Mouse (Mus musculus): ENCODE measurements around the gene Hmga1b. TPM values are rescaled to one million over a fixed set of nuclear protein-coding genes. Genes with fewer than 3 reads are reported as not detected.
A peak's percentile ranks its signal among the peaks of the same experiment; 100 is the strongest.
"Not testable (repeated sequence)": the region's sequence is repeated elsewhere in the genome, so short reads cannot be mapped to it uniquely, and the experiment has no call there.

Gene Hmga1b
- total RNA-seq, 2 experiments from 2014 or later = 21.2 to 40.2 TPM

DNA sequence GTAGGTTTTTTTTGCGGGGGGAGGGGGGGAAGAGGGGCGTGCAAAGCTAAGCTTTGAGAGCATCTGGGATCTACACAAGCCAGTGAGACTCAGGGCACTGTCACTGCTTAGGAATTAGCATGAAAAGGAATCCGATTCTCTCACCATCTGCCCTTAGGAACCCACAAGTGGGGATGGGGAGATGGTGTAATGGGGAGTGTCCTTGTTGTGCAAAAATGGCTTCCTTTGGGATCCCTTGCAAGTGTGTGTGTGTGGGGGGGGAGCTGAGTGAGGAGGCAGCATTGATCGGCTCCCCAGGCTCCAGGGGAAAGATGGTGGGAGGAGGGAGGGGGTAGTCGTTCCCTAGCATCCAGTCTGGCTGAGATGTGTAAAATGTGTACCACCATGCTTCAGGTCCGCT is 14.5 kb downstream of the Hmga1b start:
- intact Hi-C loops (cut with DNase I) = loop anchor here (5.0 kb wide), 2 partner anchors 120 to 290 kb away; no protein-coding TSS in a partner anchor
- no peak for DNase-seq (ENCODE audit: low spot score)

GRCm38 (mm10) chr11:120779876-120780275 is 17.3 kb downstream of the Hmga1b start:
- intact Hi-C loops (cut with DNase I) = loop anchor here (5.0 kb wide), 2 partner anchors 123 to 293 kb away; no protein-coding TSS in a partner anchor

DNA sequence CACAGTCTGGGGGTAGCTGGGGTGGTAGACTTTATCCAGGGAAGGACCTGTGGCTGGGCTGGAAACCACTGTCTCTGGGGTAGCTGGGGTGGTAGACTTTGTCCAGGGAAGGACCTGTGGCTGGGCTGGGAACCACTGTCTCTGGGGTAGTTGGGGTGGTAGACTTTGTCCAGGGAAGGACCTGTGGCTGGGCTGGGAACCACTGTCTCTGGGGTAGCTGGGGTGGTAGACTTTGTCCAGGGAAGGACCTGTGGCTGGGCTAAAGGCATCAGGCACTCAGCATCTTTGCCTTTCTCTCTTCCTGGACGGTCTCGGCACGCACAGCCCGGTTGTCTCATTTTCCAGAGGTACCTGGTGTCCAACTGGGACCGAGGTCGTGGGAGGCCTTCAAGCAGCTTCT is 18.8 kb downstream of the Hmga1b start:
- intact Hi-C loops (cut with DNase I) = not testable (repeated sequence)

More at GRCm38 (mm10) chr11:120779876-120780275, 17.3 kb downstream of the Hmga1b start:
- no peak for DNase-seq (ENCODE audit: low spot score)

DNA sequence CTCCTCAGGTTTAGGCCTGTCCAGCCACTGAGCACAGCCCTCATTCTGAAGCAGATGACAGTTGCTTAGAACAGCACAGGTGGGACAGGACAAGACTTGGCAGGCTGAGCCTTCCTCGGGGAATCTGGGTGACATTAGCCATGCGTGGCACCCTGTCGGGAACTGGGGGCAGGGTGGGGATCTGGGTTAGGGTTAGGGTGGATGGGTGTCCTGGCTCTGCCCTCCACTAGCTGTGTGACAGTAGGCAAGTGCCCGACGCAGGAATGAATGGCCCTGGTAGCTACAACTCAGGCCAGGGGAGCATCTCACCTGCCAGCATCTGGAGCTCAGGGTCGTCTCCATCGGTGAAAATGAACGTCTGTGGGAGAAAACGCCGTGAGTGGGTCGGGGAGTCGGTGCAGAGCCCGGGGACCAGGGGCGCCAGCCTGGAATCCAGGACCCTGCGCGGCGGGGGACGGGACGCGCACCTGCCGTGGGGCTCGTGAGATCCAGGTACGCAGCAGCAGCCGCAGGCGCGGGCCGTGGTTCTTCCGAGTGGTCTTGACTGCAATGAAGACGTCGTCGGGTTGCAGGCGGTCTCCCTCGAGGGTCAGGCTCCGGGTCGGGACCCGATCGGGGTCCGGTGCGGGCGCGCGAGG is 21.0 kb downstream of the Hmga1b start:
- intact Hi-C loops (cut with DNase I) = loop anchor here (1.0 kb wide), 1 partner anchor 13 kb away; the partner anchor contains the start of gene Dus1l
- no peak for DNase-seq (ENCODE audit: low spot score)

More for the DNA sequence above, 18.8 kb downstream of the Hmga1b start:
- not testable (repeated sequence) for DNase-seq (ENCODE audit: low spot score)

DNA sequence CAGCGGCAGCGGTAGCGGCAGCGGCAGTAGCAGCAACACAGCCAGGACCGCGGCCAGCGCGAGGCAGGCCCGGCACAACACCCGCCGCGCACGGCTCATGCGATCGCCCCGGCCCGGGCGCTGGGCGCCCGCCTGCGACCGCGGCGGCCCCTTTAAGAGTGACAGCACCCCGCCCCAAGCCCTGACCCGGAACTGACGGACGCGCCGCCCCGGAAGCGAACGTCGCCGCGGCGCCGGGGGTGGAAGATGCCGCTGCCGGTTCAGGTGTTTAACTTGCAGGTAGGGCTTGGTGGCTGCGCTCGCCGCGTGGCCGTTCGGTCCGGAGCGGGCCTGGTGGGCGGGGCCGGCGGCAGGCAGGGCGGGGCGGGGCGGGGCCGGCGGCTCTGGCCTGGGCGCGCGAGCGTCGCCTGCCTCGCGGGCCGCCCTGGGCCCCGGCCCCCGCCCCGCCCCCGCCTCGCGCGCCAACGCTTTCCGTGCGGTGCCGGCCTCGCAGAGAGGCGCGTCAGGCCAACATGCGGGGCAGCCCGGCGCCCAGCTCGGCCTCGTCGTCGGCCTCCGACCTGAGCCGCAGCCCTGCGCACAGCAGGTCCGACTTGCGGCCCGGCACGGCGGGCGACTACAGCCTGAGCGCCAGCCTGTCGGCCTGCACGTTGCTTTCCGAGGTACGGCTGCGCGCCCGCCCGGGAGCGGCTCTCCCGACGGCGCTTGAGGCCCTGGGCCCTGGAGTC is 21.6 kb downstream of the Hmga1b start, which contains the start of the genes Rfng and Gps1:
Gene Rfng, minus strand, starts transcription at position 144 of the 728 bp plus-strand sequence.
Gene Gps1, plus strand, starts transcription at position 209 of the 728 bp plus-strand sequence.
- intact Hi-C loops (cut with DNase I) = loop anchor here (1.0 kb wide), 1 partner anchor 12 kb away; the partner anchor contains the start of gene Dus1l

DNA sequence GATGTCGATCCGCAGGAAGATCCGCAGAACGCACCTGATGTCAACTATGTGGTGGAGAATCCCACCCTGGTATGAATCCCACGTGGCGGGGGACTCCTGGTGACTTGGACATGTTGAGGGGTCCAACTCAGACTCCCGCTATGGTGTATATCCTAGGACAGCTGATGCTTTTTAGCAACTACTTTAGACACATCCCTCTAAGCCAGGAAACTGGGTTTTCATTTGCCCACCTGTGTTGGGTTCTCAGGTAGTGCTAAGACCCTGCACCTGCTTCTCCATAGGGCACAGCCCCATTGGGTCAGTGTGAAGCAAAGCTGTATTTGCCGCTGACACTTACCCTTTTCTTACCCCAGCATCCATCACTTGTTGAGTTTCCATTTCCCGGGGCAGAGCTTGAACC is 22.6 kb downstream of the Hmga1b start:
- no peak for DNase-seq (ENCODE audit: low spot score)
- intact Hi-C loops (cut with DNase I) = no loop called here

More for the DNA sequence above, 21.6 kb downstream of the Hmga1b start, which contains the start of the genes Rfng and Gps1:
- peak; percentile 72 for DNase-seq (ENCODE audit: low spot score)

- intact Hi-C loops (cut with DNase I); DNase-seq (ENCODE audit: low spot score): not testable (repeated sequence)
Measured at GRCm38 (mm10) chr11:120788460-120788859, 25.9 kb downstream of the Hmga1b start.

DNA sequence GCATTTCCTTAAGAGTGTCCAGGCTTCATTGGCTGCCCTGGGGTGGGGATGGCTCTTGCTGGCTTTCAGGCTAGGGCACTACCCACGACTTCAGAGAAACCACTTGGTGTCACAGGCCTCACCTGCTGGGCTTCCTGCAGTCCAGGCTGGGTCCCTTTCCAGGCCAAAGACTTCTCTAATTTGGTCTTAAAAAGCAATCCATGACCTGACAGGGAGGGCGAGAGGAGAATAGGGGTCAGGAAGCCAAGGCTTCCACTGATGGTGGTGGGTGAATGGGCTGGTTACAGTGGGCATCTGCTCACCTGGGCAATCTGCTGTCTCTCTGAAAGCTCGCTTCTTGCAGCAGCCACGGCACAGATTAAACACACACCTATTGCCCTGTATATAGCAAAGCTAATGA is 26.8 kb downstream of the Hmga1b start:
- no peak for DNase-seq (ENCODE audit: low spot score)
- intact Hi-C loops (cut with DNase I) = no loop called here

DNA sequence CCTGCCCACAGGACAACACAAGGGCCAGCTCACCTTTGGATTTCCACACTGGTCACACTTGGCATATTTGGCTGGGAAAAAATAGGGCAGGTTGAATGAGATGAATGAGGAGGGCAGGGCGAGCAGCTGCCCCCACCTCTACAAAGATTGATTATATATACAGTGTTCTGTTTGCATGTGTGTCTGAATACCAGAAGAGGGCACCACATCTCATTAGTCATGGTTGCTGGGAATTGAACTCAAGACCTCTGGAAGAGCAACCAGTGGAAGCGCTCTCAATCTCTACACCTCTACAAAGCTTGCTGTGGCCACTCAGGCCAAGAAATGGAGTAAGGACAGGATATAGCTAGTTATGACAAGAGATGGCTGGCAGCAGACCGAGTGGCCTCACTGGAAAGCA is 27.2 kb downstream of the Hmga1b start:
- intact Hi-C loops (cut with DNase I) = no loop called here
- DNase-seq (ENCODE audit: low spot score) = no peak

DNA sequence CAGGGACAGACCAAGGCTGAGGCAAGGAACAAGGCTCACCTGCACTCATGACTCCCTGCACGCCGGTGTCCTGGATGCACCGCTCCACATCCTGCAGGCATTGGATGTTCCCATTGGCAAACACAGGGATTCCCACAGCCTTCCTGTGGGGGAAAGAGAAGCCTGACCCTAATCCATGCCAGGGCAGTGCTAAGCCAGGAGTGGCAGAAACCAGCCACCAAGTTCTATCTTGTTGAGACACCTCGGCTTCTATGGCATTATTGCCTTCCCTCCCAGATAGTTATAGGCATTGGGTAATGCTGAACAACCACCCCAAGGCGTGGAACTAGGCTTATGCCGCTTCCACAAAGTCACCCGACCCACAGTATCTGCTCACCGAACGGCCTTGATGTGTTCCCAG is 30.1 kb downstream of the Hmga1b start:
- intact Hi-C loops (cut with DNase I) = no loop called here
- DNase-seq (ENCODE audit: low spot score) = no peak

- peak; percentile 89 for DNase-seq (ENCODE audit: low spot score)
- intact Hi-C loops (cut with DNase I) = loop anchor here (1.0 kb wide), 1 partner anchor 12 kb away; the partner anchor contains the start of genes Gps1 and Rfng
Measured at GRCm38 (mm10) chr11:120795756-120796613, 33.4 kb downstream of the Hmga1b start, which contains the start of gene Dus1l. TSS of gene Dus1l (minus strand) at chr11:120796403.

DNA sequence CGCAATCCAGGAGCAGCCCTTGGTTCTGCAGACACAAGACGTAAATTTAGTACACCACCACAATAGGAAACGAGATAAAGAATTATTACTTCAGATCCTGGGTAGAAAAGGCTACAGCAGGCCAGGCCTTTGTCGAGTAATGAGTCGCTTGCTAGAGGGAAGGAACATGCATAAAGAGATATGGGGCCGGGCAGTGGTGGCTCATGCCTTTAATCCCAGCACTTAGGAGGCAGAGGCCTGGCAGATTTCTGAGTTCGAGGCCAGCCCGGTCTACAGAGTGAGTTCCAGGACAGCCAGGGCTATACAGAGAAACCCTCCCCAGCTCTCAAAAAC is 34.0 kb downstream of the Hmga1b start:
- no peak for DNase-seq (ENCODE audit: low spot score)
- intact Hi-C loops (cut with DNase I) = loop anchor here (1.0 kb wide), 1 partner anchor 12 kb away; the partner anchor contains the start of genes Gps1 and Rfng

- no peak for DNase-seq (ENCODE audit: low spot score)
- intact Hi-C loops (cut with DNase I) = no loop called here
Measured at GRCm38 (mm10) chr11:120798244-120798643, 35.6 kb downstream of the Hmga1b start.

- intact Hi-C loops (cut with DNase I) = no loop called here
- DNase-seq (ENCODE audit: low spot score) = no peak
Measured at GRCm38 (mm10) chr11:120799316-120799890, 36.8 kb downstream of the Hmga1b start.

GRCm38 (mm10) chr11:120800061-120800904 is 37.7 kb downstream of the Hmga1b start:
- intact Hi-C loops (cut with DNase I) = loop anchor here (1.0 kb wide), 1 partner anchor 80 kb away; no protein-coding TSS in a partner anchor
- peak; percentile 79 for DNase-seq (ENCODE audit: low spot score)

DNA sequence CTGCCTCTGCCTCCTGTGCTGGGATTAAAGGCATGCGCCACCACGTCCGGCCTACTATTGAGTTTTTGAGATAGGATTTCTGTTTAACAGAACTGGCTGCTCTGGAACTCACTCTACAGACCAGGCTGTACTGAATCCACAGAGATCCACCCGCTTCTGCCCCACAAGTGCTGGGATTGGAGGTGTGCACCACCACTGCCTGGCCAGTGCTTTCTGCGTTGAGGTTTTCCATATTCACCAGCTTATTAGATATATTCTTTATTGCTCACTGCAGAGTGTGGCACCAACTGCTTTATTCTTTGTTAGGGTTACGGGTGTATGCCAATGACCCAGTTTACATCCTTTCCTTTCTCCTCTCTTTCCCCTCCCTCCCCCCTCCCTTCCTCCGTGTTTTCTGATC is 41.7 kb downstream of the Hmga1b start:
- no peak for DNase-seq (ENCODE audit: low spot score)
- intact Hi-C loops (cut with DNase I) = no loop called here

DNA sequence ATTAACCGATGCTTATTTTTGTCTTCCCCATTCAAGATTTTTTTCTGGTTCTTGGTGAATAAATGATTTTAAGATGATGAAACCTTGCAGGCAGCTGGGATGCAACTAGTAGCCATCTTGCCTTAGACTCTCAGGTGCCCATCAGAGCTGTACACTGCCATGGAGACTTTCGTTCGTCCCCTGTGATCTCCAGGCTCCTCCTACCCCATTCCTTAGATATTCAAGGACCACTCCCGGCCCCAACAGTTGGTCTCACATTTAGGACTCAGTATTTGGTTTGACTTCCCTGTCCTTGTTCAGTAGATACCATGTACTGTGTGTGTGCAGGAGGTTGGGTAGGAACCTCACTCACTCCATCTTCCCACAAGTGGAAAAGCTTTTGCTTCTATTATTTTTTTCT is 42.2 kb downstream of the Hmga1b start:
- intact Hi-C loops (cut with DNase I) = no loop called here
- no peak for DNase-seq (ENCODE audit: low spot score)
